Mouse (Mus musculus) ES-Bruce4 (cell line): Measurements from ENCODE around the gene Ggt1. TPM values are rescaled to one million over a fixed set of nuclear protein-coding genes. Genes with fewer than 3 reads are reported as not detected.

Experiments
- H3K27ac ChIP-seq: 2 replicates; pipeline ENCODE4 v1.5.1; 2012; ENCODE audit warnings: low read length, inconsistent platforms; ENCODE audit not compliant: insufficient read depth
- H3K27me3 ChIP-seq: 2 replicates; pipeline ENCODE4 v1.6.1; 2012; ENCODE audit warnings: mild to moderate bottlenecking, low read length, inconsistent platforms; ENCODE audit not compliant: control insufficient read depth, poor library complexity, insufficient read depth, severe bottlenecking
- H3K36me3 ChIP-seq: 2 replicates; pipeline ENCODE4 v1.6.1; 2012; ENCODE audit warnings: inconsistent platforms, mild to moderate bottlenecking, low read length, moderate library complexity; ENCODE audit not compliant: control insufficient read depth, poor library complexity, insufficient read depth, severe bottlenecking
- H3K4me1 ChIP-seq: one replicate; pipeline ENCODE4 v1.8.1; 2011; ENCODE audit warnings: low read length; ENCODE audit not compliant: control insufficient read depth, insufficient read depth
- H3K4me3 ChIP-seq: 2 replicates; pipeline ENCODE4 v1.5.1; 2011; ENCODE audit warnings: low read depth, mild to moderate bottlenecking, low read length
- H3K9ac ChIP-seq: 2 replicates; pipeline ENCODE4 v1.6.1; 2012; ENCODE audit warnings: low read depth, mild to moderate bottlenecking, inconsistent platforms; ENCODE audit not compliant: poor library complexity, severe bottlenecking
- H3K9me3 ChIP-seq: replicated peaks from 2 replicates; pipeline ENCODE4 v1.6.1; 2012; ENCODE audit warnings: mild to moderate bottlenecking, low read length, inconsistent platforms; ENCODE audit not compliant: control insufficient read depth, poor library complexity, insufficient read depth, severe bottlenecking
- CTCF ChIP-seq: IDR thresholded peaks from one replicate; pipeline ENCODE4 v1.8.1; 2011; ENCODE audit warnings: low read depth, low read length
- EP300 ChIP-seq: IDR thresholded peaks from 2 replicates; pipeline ENCODE4 v1.6.1; 2011; ENCODE audit warnings: low read depth, low read length; ENCODE audit not compliant: insufficient read depth
- POLR2A ChIP-seq: IDR thresholded peaks from one replicate; pipeline ENCODE4 v1.8.1; 2011; ENCODE audit warnings: low read length; ENCODE audit not compliant: insufficient read depth
- polyA plus RNA-seq: library from polyadenylated mRNA; stranded (reverse); fragments of >200 nt; gene quantifications from 2 replicates; pipeline ENCODE4 v1.2.4, GENCODE M21; 2011; ENCODE audit warnings: low read depth; ENCODE audit not compliant: missing spikeins, insufficient read depth, insufficient read length

Ggt1 gene
- polyA plus RNA-seq, 1 experiment: 2.8 TPM

DNA sequence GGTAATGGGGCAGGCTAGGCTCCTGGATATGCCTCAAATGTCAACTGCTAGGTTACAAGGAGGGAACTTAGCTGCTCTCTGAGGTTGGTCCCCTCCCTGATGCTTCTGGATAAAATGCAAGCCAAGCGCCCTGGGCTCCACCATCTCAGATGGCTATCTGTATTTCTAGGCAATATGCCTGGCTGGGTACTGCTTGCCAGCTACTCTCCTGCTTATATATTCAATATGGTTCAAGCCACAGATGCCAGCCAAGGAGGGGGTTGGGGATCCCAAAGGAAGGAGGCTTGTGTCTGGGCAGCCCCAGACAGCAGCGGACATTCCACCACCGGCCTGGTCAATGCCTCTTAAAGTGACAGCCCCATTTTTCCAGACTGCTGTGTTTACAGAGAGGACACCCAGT, 2.9 kb upstream of the Ggt1 start:
- H3K9ac ChIP-seq: no peak overlapping the region
- H3K27ac ChIP-seq: no peak overlapping the region
- peaks cover 4% of the 10 kb centered on the region; the same call in 1 of the 2 replicates for H3K27me3 ChIP-seq
- no peak for TF ChIP-seq EP300
- no peak for TF ChIP-seq POLR2A
- TF ChIP-seq CTCF: no peak
- no peaks in the 10 kb centered on the region for H3K9me3 ChIP-seq
- H3K36me3 ChIP-seq: no peaks in the 10 kb centered on the region
- no peaks in the 10 kb centered on the region for H3K4me1 ChIP-seq
- H3K4me3 ChIP-seq: no peak overlapping the region

DNA sequence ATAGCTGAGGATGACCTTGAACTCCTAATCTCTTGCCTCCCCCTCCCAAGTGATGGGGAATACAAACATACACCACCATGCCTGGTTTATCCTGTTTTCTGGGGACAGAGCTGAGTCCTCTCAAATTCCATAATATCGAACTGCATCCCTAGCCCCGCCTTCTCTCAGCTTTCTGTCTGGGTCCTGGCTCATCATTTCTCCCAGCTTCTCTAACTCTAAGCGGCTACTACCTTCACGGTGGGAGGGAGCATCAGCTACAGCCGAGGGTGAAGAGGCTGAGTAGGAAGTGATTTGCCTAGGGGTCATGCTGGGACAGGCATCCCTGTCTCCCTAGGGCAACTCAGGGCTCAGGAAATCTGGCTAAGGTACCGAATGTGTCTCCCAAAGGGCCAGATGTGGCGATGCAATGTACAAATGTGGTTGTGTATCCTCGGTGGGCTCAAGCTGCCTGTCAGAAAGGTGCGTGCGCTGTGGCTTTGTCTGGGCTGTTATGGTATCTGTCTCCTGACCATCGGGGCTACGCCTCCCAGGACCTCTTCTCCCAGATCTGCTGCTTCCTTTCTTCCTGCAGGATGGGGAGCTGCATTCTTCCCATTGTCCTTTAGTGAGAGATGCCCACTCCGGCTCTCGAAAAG, 2.2 kb upstream of the Ggt1 start:
- Histone ChIP-seq H3K4me3 (no peak overlapping the region), H3K9me3 (no peaks in the 10 kb centered on the region), H3K9ac (peak overlapping the region; percentile 64), H3K4me1 (peaks cover 2% of the 10 kb centered on the region), H3K27ac (no peak overlapping the region), H3K36me3 (no peaks in the 10 kb centered on the region), H3K27me3 (peaks cover 4% of the 10 kb centered on the region; the same call in 1 of the 2 replicates)
- no peak for TF ChIP-seq EP300
- no peak for TF ChIP-seq POLR2A
- TF ChIP-seq CTCF: no peak

DNA sequence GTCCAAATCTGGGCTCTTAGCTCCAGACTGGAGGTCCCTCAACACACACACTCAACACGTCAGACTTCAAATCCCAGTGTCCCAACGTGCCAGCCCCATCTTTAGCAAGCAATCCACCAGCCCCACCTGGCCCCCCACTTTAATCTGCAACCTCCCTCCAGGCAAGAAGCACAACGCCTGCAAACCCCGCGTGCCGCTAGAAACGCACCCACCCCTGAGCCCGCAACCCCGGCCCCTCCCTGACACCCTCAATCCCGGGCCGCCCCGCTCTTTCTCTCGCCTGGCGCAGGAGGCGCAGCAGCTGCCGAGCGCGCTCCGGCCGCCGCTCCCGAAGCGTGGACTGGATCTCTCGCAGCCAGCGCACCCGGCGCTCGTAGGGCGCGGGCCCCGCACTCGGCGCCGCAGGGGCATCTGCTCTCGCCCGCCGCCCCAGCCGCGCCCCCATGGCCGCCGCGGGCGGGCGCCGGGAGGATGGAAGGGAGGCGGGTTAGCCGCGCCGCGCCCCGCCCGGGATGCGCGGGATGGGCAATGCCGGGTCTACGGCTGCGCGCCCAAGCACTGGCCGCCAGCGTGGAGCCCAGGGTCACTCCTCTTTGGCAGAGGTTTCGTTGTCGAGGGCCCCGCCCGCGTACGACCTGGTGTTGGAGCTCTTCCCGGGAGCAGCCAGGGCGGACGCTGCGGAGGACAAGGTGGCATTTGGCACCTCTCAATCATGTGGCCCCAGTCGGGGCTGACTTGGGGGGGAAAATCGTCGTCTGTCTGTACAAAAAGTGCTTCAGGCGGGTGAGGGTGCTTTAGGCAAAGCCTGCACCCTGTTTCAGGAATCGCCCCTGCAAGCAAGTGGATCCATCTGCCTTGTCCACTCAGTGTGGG, 1.5 kb upstream of the Ggt1 start, which contains the start of gene Lrrc75b:
Gene Lrrc75b (minus strand): TSS at position 655 of the 873 bp plus-strand sequence.
- Histone ChIP-seq H3K27me3 (peaks cover 4% of the 10 kb centered on the region; the same call in 1 of the 2 replicates), H3K36me3 (no peaks in the 10 kb centered on the region), H3K27ac (no peak within 1 kb of the TSS), H3K4me3 (peak within 1 kb of the TSS; percentile 54), H3K4me1 (peaks cover 4% of the 10 kb centered on the region), H3K9me3 (no peaks in the 10 kb centered on the region), H3K9ac (peak within 1 kb of the TSS; percentile 64)
- TF ChIP-seq CTCF (no peak), POLR2A (no peak), EP300 (no peak)

DNA sequence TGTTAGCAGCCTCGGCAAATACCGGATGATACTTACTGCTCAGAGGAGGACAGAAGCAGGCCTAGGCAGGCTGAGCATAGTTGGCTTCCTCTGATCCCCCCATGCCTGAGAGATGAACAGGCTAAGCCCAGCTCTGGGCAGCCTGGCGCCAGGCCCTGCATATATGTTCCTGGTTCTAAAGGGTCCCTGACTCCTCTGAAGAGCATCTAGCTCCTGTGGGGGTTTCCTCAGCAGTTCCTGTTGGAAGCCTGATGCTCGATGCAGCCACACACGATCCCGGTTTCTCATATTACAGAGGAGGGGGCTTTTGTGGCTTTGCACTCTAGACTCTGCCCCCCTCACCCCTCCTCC, 880 bp upstream of the Ggt1 start:
- Histone ChIP-seq H3K9ac (peak overlapping the region; percentile 64; the same call in 1 of the 2 replicates), H3K9me3 (no peaks in the 10 kb centered on the region), H3K4me1 (peaks cover 9% of the 10 kb centered on the region), H3K27me3 (peaks cover 4% of the 10 kb centered on the region; the same call in 1 of the 2 replicates), H3K4me3 (peak overlapping the region; percentile 54), H3K36me3 (no peaks in the 10 kb centered on the region), H3K27ac (no peak overlapping the region)
- TF ChIP-seq EP300: no peak
- TF ChIP-seq POLR2A: no peak
- TF ChIP-seq CTCF: no peak

DNA sequence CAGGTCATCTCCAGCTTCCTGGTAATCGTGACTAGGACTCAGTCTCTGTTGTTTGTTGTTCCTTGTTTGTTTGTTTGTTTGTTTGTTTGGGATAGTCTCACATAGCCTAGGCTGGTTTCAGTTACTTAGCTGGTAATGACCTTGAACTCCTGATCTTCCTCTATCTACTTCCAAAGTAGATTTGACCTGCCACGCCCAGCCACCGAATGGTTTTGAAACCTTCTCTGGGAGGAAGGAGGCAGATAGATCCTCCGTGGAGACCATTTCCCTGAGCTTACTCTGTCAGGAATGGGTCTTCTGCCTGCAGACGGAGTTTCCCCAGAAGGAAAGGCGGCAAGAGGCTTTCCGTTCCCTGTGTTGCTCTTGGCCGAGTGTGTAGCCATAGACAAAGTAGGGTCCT, 1.2 kb downstream of the Ggt1 start:
- H3K9me3 ChIP-seq: no peaks in the 10 kb centered on the region
- no peak overlapping the region for H3K9ac ChIP-seq
- H3K36me3 ChIP-seq: no peaks in the 10 kb centered on the region
- peaks cover 10% of the 10 kb centered on the region for H3K4me1 ChIP-seq
- no peak overlapping the region for H3K4me3 ChIP-seq
- TF ChIP-seq POLR2A (no peak), EP300 (no peak), CTCF (no peak)
- H3K27me3 ChIP-seq: peaks cover 4% of the 10 kb centered on the region; the same call in 1 of the 2 replicates
- H3K27ac ChIP-seq: no peak overlapping the region
